Mouse (Mus musculus) liver, embryonic 15.5 days (tissue): Measurements from ENCODE around the gene Prkrip1. TPM values are rescaled to one million over a fixed set of nuclear protein-coding genes. Genes with fewer than 3 reads are reported as not detected.

ENCODE experiments used
- ATAC-seq: fragments of 200-750 bp; cut with Nextera tagmentation; 2 replicates; pipeline ENCODE4 v1.8.0; 2017; ENCODE audit warnings: moderate number of reproducible peaks, mild to moderate bottlenecking, moderate library complexity; ENCODE audit not compliant: insufficient read depth
- H3K27ac ChIP-seq: fragments of 300-500 bp; sonication (generic); replicated peaks from 2 replicates; pipeline ENCODE4 v1.5.1; 2015; ENCODE audit warnings: mild to moderate bottlenecking, inconsistent platforms
- H3K27me3 ChIP-seq: fragments of 300-500 bp; sonication (generic); 2 replicates; pipeline ENCODE4 v1.6.1; 2015; ENCODE audit warnings: mild to moderate bottlenecking, inconsistent platforms
- H3K36me3 ChIP-seq: fragments of 300-500 bp; sonication (generic); replicated peaks from 2 replicates; pipeline ENCODE4 v1.6.1; 2015; ENCODE audit warnings: moderate library complexity, mild to moderate bottlenecking, inconsistent platforms
- H3K4me1 ChIP-seq: fragments of 300-500 bp; sonication (generic); replicated peaks from 2 replicates; pipeline ENCODE4 v1.6.1; 2015; ENCODE audit warnings: inconsistent platforms
- H3K4me2 ChIP-seq: fragments of 300-500 bp; sonication (generic); 2 replicates; pipeline ENCODE4 v1.6.1; 2015; ENCODE audit warnings: moderate library complexity, mild to moderate bottlenecking, inconsistent platforms
- H3K4me3 ChIP-seq: fragments of 300-500 bp; sonication (generic); replicated peaks from 2 replicates; pipeline ENCODE4 v1.5.1; 2015; ENCODE audit warnings: mild to moderate bottlenecking, inconsistent platforms
- H3K9ac ChIP-seq: fragments of 300-500 bp; sonication (generic); 2 replicates; pipeline ENCODE4 v1.6.1; 2015; ENCODE audit warnings: moderate library complexity, mild to moderate bottlenecking, inconsistent platforms
- H3K9me3 ChIP-seq: fragments of 300-500 bp; sonication (generic); replicated peaks from 2 replicates; pipeline ENCODE4 v1.6.1; 2016; ENCODE audit warnings: inconsistent platforms
- WGBS: fragments of 180-500 bp; shearing (Covaris S2); methylation state at CpG from one replicate; pipeline ENCODE4 v1.1.7; 2015; ENCODE audit warnings: mixed read lengths; ENCODE audit not compliant: insufficient replicate concordance; 5-methylcytosine and 5-hydroxymethylcytosine counted together
- polyA plus RNA-seq: library from polyadenylated mRNA; unstranded; fragments of >200 nt; fragmentation: Nextera tagmentation; extraction: Ambion mirVana; gene quantifications from 2 replicates; pipeline ENCODE4 v1.2.1, GENCODE M21; 2015

The Prkrip1 gene
- polyA plus RNA-seq, 1 experiment from 2014 or later: 22.5 TPM

GRCm38 (mm10) chr5:136135571-136136291, 63.0 kb downstream of the Prkrip1 start, which contains the start of the genes Lrwd1 and Alkbh4:
Gene Lrwd1, minus strand, starts transcription at chr5:136136074.
Gene Alkbh4, plus strand, starts transcription at chr5:136136146.
- Histone ChIP-seq H3K9ac (peak within 1 kb of the TSS; percentile 89), H3K9me3 (no peaks in the 10 kb centered on the region), H3K27me3 (no peaks in the 10 kb centered on the region), H3K4me2 (peak within 1 kb of the TSS; percentile 80), H3K36me3 (peaks cover 68% of the 10 kb centered on the region), H3K4me1 (peaks cover 45% of the 10 kb centered on the region), H3K4me3 (peak within 1 kb of the TSS; percentile 91), H3K27ac (peak within 1 kb of the TSS; percentile 95)
- ATAC-seq: peak; percentile 91
- WGBS: under 1% methylated on average over 60 of the region's 60 CpGs

Other genes with a start within 250 kb of the Prkrip1 start
- gene Ssc4d, start 224.4 kb downstream of the Prkrip1 start, polyA plus RNA-seq: 1.6 and 1.8 TPM in 2 replicates
- not detected in 2 replicates for gene Zp3, start 218.9 kb downstream of the Prkrip1 start, polyA plus RNA-seq
- 6.7 and 6.9 TPM in 2 replicates for gene Dtx2, start 204.2 kb downstream of the Prkrip1 start, polyA plus RNA-seq
- 3.3 and 3.8 TPM in 2 replicates for gene Upk3b, start 160.5 kb downstream of the Prkrip1 start, polyA plus RNA-seq
- gene Upk3bl, start 144.5 kb downstream of the Prkrip1 start, polyA plus RNA-seq: 0.08 TPM in 1 of 2 replicates, not detected in the other
- gene Rasa4, start 115.0 kb downstream of the Prkrip1 start, polyA plus RNA-seq: 2.1 and 2.2 TPM in 2 replicates
- 111 and 129 TPM in 2 replicates for gene Polr2j, start 82.3 kb downstream of the Prkrip1 start, polyA plus RNA-seq
- gene Lrwd1, start 62.9 kb downstream of the Prkrip1 start, polyA plus RNA-seq: 34.1 and 37.2 TPM in 2 replicates
- gene Alkbh4, start 62.8 kb downstream of the Prkrip1 start, polyA plus RNA-seq: 12.0 and 15.1 TPM in 2 replicates
- gene Orai2, start 28.2 kb downstream of the Prkrip1 start, polyA plus RNA-seq: 3.4 and 4.4 TPM in 2 replicates
- 2.1 and 2.3 TPM in 2 replicates for gene Sh2b2, start 47.6 kb upstream of the Prkrip1 start, polyA plus RNA-seq